Mouse (Mus musculus) splenic B cell, adult 2 months (primary cell): Measurements from ENCODE around the gene Vmn1r37.
"Not testable (repeated sequence)": the region's sequence is repeated elsewhere in the genome, so short reads cannot be mapped to it uniquely, and the experiment has no call there.

Experiments
- DNase-seq: peaks from one replicate; pipeline ENCODE4 v3.0.0-alpha.2; 2011; ENCODE audit warnings: low read depth, low spot score
- H3K27me3 ChIP-seq: 2 replicates; pipeline ENCODE4 v1.6.1; 2012; ENCODE audit warnings: mild to moderate bottlenecking, low read length, moderate library complexity, mixed read lengths; ENCODE audit not compliant: control insufficient read depth, poor library complexity, insufficient read depth, severe bottlenecking
- H3K36me3 ChIP-seq: 2 replicates; pipeline ENCODE4 v1.6.1; 2012; ENCODE audit warnings: mild to moderate bottlenecking, low read length, moderate library complexity, mixed read lengths; ENCODE audit not compliant: control insufficient read depth, poor library complexity, insufficient read depth, severe bottlenecking

Vmn1r37 gene

DNA sequence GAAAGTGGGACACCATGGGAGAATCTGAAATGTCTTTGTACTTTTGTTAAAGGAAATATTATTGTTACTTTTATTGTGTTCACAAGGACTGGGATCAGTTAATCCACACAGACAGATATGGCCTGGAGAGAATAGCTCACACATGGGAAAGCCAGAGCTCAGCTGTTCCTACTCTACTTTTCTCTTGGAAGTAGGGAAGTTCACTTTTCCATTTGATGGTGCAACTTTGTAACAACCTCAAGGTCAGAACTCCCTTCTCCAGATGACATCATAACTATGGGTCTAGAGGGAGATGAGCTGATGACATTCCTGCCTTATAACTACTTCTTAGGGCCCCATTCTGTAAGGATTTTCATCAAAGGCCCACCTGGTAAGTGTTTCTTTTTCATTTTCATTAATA is at the start of gene Vmn1r37:
Gene Vmn1r37 (plus strand): TSS at position 301 of the 400 bp plus-strand sequence.
- not testable (repeated sequence) for H3K36me3 ChIP-seq, H3K27me3 ChIP-seq, DNase-seq

DNA sequence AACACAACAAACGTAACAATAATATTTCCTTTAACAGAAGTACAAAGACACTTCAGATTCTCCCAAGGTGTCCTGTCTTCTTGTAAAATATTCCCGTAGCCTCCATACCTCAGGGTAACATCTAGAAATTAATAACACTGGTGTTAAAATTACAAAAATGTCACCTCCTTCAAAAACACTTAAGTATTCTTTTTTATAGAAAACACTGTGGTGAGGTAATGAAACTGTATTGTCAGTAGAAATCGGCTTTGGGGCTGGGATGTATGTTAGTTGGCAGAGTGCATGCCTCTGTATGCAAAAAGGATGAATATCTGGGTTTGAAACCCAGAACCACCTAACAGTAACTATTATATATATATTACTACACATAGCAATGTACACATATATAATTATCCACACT is 43.4 kb upstream of the Vmn1r37 start, which contains the start of gene Vmn1r35:
Gene Vmn1r35 (minus strand): TSS at position 101 of the 400 bp plus-strand sequence.
- H3K36me3 ChIP-seq, result no peaks in the 10 kb centered on the region
- no peaks in the 10 kb centered on the region for H3K27me3 ChIP-seq
- DNase-seq, result no peak

DNA sequence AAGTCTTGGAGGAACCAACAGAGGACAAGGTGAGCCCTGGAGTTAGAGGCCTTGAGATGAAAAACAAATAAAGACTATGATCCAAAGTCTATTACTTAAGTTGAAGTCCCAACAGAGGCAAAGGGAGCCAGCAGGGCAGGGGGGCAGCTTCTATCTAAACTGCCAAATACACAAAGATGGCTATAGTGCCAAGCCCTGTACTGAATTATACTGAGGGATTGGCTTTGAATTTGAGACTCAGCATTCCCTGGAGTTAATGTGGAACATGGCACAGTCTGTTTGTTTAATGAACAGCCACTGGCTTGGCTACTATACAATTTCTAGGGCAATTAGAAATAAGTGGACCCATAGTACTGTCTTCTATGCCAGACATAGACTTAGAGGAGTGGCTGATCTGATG is 20.3 kb upstream of the Vmn1r37 start:
- H3K27me3 ChIP-seq, result no peaks in the 10 kb centered on the region

DNA sequence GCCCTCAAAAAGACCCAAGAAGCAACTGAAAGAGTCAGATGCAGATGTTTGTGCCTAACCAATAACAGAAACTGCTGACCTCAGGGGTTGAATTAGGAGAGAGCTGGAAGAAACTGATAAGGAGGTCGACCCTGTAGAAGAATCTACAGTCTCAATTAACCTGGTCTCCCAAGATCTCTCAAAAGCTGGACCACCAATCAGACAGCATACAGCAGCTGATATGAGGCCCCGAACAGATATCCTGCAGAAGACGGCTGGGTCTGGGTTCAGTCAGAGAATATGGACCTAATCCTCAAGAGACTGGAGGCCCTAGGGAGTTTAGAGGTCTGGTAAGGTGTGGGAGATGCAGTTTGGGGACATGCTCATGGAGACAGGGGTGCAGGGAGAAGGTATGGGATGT is 15.3 kb upstream of the Vmn1r37 start:
- no peaks in the 10 kb centered on the region for H3K27me3 ChIP-seq
- no peak for DNase-seq
- no peaks in the 10 kb centered on the region for H3K36me3 ChIP-seq

More for the DNA sequence above, 20.3 kb upstream of the Vmn1r37 start:
- no peaks in the 10 kb centered on the region for H3K36me3 ChIP-seq
- no peak for DNase-seq

DNA sequence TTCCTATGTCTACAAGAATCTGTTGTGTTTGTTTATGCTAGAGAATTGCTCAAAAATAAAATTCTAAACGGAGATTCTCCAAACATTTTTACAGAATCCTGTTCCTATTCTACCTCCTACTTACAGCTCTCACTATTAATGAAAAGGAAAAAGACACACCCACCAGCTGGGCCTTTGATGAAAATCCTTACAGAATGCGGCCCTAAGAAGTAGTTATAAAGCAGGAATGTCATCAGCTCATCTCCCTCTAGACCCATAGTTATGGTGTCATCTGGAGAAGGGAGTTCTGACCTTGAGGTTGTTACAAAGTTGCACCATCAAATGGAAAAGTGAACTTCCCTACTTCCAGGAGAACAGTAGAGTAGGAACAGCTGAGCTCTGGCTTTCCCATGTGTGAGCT is 10.1 kb upstream of the Vmn1r37 start, which contains the start of gene Vmn1r36:
Gene Vmn1r36 (minus strand): TSS at position 101 of the 400 bp plus-strand sequence.
- DNase-seq, H3K36me3 ChIP-seq, H3K27me3 ChIP-seq: not testable (repeated sequence)

DNA sequence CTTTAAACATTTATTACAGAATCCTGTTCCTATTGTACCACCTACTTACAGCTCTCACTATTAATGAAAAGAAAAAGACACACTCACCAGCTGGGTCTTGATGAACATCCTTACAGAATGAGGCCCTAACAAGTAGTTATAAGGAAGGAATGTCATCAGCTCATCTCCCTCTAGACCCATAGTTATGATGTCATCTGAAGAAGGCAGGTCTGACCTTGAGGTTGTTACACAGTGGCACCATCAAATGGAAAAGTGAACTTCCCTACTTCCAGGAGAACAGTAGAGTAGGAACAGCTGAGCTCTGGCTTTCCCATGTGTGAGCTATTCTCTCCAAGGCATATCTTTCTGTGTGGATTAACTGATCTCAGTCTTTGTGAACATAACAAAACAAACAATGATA is 53.3 kb downstream of the Vmn1r37 start, which contains the start of gene Vmn1r38:
Gene Vmn1r38 (minus strand): TSS at position 101 of the 400 bp plus-strand sequence.
- H3K27me3 ChIP-seq, DNase-seq, H3K36me3 ChIP-seq: not testable (repeated sequence)
